Mouse (Mus musculus) gastrocnemius, adult 2 months (tissue): ENCODE results near the gene Olfr395. TPM values are rescaled to one million over a fixed set of nuclear protein-coding genes. Genes with fewer than 3 reads are reported as not detected.
"Not testable (repeated sequence)": the region's sequence is repeated elsewhere in the genome, so short reads cannot be mapped to it uniquely, and the experiment has no call there.

Experiments
- DNase-seq: peaks from one replicate; pipeline ENCODE4 v3.0.0; 2022
- H3K27ac ChIP-seq: fragments of 200-600 bp; 2 replicates; pipeline ENCODE4 v1.8.1; 2022; ENCODE audit warnings: mild to moderate bottlenecking
- H3K4me3 ChIP-seq: fragments of 200-600 bp; 2 replicates; pipeline ENCODE4 v1.8.1; 2022; ENCODE audit warnings: mild to moderate bottlenecking, moderate library complexity
- CTCF ChIP-seq: fragments of 200-600 bp; IDR thresholded peaks from 2 replicates; pipeline ENCODE4 v1.8.1; 2022; ENCODE audit warnings: antibody characterized with exemption, mild to moderate bottlenecking, moderate library complexity
- intact Hi-C: fragments of 180-260 bp; cut with DNase I; formaldehyde crosslinking; loops from one replicate; pipeline ENCODE4 v1.15.1; 2025
- long read RNA-seq, 2 experiments: library from polyadenylated mRNA; stranded (forward); transcript quantifications; one replicate each; pipeline ENCODE4 v2.0.0; 2021
- total RNA-seq, 2 experiments: library from RNA; stranded (reverse); gene quantifications; 2 replicates each; pipeline ENCODE4 v1.2.3; 2021

The Olfr395 gene
- not detected for total RNA-seq
- long read RNA-seq, experiment 1 = 0 reads
- long read RNA-seq, experiment 2 = 0 reads

- DNase-seq, intact Hi-C loops, H3K27ac ChIP-seq, H3K4me3 ChIP-seq: not testable (repeated sequence)
Observed at GRCm38 (mm10) chr11:73909199-73909598, at the start of gene Olfr395. Gene Olfr395 (minus strand): TSS chr11:73909299.

GRCm38 (mm10) chr11:73936377-73936776 is 27.3 kb upstream of the Olfr395 start, which contains the start of gene Olfr23:
Gene Olfr23 (plus strand): TSS chr11:73936677.
- H3K4me3 ChIP-seq = no peak within 1 kb of the TSS
- no peak for TF ChIP-seq CTCF
- DNase-seq = no peak
- intact Hi-C loops = no loop called here
- no peak within 1 kb of the TSS for H3K27ac ChIP-seq

- intact Hi-C loops = no loop called here
- Histone ChIP-seq H3K27ac (no peak within 1 kb of the TSS), H3K4me3 (no peak within 1 kb of the TSS)
- TF ChIP-seq CTCF = no peak
- DNase-seq = no peak
Observed at GRCm38 (mm10) chr11:73890671-73891070, 18.4 kb downstream of the Olfr395 start, which contains the start of gene Olfr394. Gene Olfr394 (minus strand): TSS chr11:73890771.

Other genes starting within 250 kb of the Olfr395 start
- gene Zfp735, start 220.5 kb downstream of the Olfr395 start, total RNA-seq = not detected
- not detected for gene Olfr389, start 128.6 kb downstream of the Olfr395 start, total RNA-seq
- not detected for gene Olfr390, start 126.3 kb downstream of the Olfr395 start, total RNA-seq
- not detected for gene Olfr391-ps, start 106.2 kb downstream of the Olfr395 start, total RNA-seq
- gene Olfr392, start 92.2 kb downstream of the Olfr395 start, total RNA-seq = not detected
- not detected for gene Olfr393, start 57.8 kb downstream of the Olfr395 start, total RNA-seq
- gene Olfr394, start 18.5 kb downstream of the Olfr395 start, total RNA-seq = not detected
- gene Olfr23, start 27.4 kb upstream of the Olfr395 start, total RNA-seq = not detected
- gene Olfr397, start 51.5 kb upstream of the Olfr395 start, total RNA-seq = not detected
- not detected for gene Olfr398, start 81.1 kb upstream of the Olfr395 start, total RNA-seq
- gene Olfr139, start 147.3 kb upstream of the Olfr395 start, total RNA-seq = not detected
- not detected for gene Olfr399, start 147.3 kb upstream of the Olfr395 start, total RNA-seq
- gene Zfp616, start 160.7 kb upstream of the Olfr395 start, total RNA-seq = not detected
- gene Olfr401, start 204.4 kb upstream of the Olfr395 start, total RNA-seq = not detected
- gene Olfr402, start 244.2 kb upstream of the Olfr395 start, total RNA-seq = not detected